Mouse (Mus musculus): ENCODE measurements around the gene Nab2.
A peak's percentile ranks its signal among the peaks of the same experiment; 100 is the strongest.
"Not testable (repeated sequence)": the region's sequence is repeated elsewhere in the genome, so short reads cannot be mapped to it uniquely, and the experiment has no call there.

Nab2 gene

DNA sequence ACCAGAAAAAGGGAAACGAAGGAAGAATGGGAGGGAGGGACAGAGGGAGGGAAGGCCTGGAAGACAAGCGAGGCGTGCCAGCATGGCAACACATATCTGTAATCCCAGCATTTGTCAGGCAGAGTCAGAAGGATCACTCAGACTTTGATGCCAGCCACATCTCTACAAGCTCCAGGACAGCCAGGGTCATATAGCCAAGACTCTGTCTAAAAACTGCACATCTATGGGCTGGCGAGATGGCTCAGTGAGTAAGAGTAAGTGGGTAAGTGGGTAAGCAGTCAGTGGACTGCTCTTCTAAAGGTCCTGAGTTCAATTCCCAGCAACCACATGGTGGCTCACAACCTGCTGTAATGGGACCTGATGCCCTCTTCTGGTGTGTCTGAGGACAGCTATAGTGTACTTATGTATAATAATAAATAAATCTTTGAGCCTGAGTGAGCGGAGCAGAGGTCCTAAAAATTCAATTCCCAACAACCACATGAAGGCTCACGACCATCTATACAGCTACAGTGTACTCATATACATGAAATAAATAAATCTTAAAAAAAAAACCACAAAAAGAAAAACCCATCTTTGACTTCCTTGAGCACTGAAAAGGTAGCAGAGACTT is 5.8 kb upstream of the Nab2 start:
- no peak for DNase-seq (ENCODE audit: low spot score in 2 of 2)

DNA sequence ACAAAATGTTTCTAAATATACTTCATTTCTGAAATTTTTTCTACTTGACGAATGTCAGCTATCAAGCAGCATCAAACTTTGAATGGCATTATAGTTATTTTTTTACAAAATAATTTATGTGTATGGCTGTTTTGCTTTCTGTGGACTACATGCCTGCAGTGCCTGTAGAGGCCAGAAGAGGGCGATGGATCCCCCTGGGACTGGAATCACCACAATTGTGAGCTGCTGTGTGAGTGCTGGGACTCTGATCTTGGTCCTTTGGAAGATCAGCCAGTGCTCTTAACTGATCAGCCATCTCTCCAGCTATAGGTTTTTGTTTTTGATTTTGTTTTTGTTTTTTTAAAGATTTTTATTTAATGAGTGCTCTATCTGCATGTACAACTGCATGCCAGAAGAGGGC is 2.9 kb upstream of the Nab2 start:
- DNase-seq (ENCODE audit: low spot score in 2 of 2) = no peak

GRCm38 (mm10) chr10:127670185-127670584 is 1.8 kb upstream of the Nab2 start:
- no peak for DNase-seq (ENCODE audit: low spot score in 2 of 2)

GRCm38 (mm10) chr10:127669170-127669569 is 802 bp upstream of the Nab2 start:
- DNase-seq (ENCODE audit: low spot score in 2 of 2) = no peak

DNA sequence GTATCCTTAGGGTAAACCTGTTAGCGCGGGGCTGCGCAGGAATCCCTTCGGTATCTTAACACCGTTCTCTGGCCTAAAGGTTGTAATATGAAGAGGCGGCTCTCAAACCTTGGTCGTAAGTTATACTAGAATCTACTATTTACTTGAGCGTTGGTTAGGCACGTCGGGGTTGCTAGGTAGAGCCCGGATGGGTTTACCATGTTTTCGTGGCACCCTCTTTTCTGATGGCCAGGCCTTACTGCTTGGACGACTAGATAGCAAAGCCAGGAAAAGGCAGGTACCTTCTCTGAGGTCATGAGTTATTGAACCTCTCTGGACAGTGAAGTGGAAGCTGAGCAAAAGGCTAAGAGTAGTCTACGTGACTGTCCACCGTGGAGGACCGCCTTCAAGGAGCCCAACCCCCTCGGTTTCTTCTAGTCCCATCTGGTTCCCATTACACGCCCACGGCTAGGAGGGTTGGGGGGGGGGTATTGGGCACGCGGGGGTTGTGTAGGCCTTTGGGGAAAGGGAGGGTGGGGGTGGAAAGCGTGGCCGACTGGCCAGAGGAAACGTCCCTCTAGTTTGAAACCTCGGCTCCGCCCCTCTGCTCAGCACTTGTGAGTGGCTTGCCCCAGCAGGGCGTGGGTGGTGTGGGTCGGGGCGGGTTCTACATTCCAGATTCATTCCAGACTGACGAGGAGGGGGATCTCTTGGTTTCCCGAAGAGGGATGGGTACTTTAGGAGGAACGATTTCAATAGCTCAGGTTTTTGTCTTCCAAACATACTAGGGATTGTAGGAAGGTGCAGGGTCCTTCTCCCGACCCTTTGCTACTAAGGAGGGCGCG is 887 bp downstream of the Nab2 start:
- DNase-seq (ENCODE audit: low spot score in 2 of 2) = no peak

DNA sequence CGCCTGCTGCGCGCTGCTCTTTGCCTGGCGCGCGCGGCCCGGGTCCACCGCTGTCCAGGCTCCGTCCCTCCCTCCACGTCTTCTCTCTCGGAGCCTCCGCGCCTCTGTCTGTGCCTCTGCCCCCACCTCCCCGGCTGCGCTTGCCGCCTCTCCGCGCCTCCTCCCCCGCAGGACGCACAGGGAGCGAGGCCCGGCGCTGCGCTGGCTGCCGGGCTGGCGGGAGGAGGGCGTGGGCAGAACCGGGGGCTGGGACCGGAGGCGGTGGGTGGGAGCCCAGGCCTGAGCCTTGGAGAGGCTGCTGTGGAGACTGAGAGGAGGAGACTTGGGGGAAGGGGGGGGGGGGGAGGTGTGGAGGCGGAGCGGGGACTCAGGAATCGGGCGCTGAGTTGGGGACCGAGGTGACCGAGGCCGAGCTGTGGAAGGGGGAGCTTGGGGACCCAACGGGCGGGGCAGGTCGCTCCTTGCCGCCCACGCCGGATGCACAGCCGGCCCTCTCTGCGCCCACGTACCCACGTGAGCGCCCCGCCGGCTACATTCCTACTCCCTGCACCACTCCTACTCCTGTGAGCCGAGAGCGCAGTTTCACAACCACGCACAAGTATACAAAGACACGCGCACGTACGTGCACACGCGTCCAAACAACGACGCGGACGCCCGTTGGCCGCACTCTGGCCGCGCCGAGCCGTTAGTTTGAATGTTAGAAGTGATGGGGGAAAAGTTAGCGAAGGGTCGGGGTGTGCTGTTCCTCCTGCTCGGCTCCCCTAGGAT is 1.7 kb downstream of the Nab2 start, which contains the start of gene Nemp1:
Gene Nemp1 (plus strand): TSS at position 401 of the 768 bp plus-strand sequence.
- DNase-seq (ENCODE audit: low spot score in 2 of 2) = peak in 1 of 2 experiments; percentile 27

GRCm38 (mm10) chr10:127665366-127666181 is 2.8 kb downstream of the Nab2 start:
- no peak for DNase-seq (ENCODE audit: low spot score in 2 of 2)

GRCm38 (mm10) chr10:127664891-127665290 is 3.5 kb downstream of the Nab2 start:
- DNase-seq (ENCODE audit: low spot score in 2 of 2) = no peak

GRCm38 (mm10) chr10:127664166-127664565 is 4.2 kb downstream of the Nab2 start:
- no peak for DNase-seq (ENCODE audit: low spot score in 2 of 2)

DNA sequence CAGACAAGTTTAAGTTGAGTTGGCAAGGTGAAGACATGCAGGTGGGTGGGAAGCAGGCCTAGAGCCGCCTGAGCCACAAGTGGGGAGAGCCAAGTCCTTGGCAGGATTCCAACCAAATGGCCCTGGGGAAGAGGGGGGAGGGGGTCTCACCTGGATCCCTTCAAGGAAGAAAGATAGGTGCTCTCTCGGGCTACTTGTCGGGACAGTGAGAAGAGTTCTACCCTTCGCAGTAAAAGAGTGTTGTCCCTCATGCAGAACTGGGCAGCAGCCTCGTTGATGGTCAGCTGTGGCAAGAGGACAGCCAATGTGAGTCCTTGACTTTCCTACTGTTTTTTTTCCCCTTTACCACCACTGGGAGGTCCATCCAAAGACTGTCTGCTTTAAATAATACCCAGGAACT is 4.8 kb downstream of the Nab2 start:
- no peak for DNase-seq (ENCODE audit: low spot score in 2 of 2)

DNA sequence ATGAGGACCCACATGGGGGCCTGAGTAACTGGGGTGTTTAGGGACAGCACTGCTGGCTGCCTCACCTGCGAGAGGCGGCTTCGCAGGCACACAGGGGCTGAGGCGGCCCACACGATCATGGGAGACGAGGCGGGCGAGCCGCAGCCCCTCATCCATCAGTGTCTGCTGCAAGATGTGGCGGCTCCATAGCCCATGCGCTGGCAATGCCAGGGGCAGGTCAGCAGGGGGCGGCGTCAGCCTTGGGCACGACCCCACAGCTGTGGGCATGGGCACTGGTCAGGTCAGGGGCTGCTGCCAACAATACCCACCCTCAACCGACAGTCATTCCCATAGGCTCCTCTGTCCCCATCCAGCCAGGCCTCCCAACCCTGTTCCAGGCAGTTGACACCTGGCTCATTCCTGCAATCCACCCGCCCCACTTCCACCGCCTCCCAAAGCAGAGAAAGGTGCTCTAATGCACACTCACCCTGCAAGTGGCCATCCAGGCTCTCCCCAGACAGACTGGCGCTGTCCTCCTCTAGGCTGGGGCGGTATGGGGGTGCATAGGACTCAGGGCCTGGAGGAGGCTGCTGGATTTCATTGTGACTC is 5.6 kb downstream of the Nab2 start:
- no peak for DNase-seq (ENCODE audit: low spot score in 2 of 2)

DNA sequence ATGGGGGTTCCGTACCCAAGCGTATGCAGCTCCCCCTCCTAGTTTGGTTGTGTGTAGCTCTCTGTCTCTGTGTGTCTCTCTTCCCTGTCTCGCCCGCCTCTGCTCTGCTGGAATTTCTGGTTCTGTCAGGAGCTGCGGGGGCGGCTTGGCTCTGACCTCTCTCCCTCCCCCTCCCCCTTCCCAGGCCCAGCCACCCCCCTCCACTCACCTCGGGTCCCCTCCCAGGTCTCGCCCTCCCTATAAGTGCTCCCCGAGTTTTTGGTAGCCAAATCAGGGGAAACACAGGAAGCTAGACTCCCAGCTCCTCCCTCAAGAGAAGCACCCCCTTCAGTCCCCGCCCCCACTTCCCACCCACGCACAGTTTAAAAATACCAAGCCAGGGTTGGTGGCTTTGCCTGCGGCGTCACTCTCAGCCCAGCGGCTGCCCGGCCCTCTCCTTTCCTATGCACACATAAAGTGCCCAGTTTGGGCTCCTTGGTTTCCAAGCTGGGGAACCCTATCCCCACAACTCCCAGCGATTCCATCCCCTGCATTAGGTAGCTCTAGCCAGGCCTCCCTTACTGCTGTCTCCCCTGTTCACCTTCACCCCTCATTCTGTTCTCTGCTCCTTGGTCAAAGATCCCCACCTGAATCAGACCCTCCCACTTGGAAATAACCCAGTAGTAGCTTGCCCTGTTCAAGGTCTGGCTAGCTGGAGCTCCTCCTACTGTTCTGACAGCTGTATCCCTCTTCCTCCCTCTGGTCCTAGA is 6.3 kb downstream of the Nab2 start:
- no peak for DNase-seq (ENCODE audit: low spot score in 2 of 2)

DNA sequence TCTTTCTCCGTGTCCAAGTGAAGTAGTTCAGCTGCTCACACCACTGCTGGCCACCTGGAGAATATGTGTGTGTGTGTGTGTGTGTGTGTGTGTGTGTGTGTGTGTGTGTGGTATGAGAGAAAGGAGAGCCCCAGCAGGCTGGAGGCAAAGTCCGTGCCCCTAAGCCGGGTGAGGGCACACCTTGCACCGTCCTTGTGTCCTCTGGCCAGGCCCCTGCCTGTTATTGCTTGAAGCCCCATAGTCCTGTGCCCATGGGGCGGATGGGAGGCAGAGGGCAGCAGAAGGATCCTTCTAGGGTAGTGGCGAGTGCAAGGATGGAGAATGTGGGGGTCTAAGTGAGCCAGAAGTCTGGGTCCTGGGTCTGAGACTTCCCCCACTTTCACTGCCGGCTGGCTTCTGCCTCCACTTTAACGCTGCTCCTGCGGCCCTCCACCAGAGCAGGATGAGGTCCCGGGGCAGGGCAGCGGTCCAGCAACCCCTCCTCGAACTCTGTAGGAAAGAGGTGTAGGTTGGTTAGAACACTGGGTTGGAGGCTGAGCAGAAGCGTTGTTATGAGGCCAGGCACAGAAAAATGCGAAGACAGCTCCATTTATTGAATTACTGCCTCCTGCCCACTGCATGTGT is 7.0 kb downstream of the Nab2 start:
- no peak for DNase-seq (ENCODE audit: low spot score in 2 of 2)

DNA sequence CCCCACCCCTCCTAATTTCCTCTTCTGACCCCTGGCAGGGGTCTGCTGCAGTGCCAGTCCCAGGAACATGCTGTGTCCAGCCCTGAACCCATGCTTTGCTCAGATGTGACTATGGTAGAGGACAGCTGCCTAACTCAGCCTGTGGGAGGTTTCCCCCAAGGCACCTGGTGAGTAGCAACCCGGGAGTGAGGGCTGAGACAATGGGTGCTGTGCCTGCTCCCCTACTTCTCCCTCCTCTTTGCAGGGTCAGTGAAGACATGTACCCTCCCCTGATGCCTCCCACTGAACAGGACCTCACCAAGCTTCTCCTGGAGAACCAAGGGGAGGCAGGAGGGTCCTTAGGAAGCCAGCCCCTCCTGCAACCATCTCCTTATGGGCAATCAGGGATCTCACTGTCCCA is 8.8 kb downstream of the Nab2 start:
- no peak for DNase-seq (ENCODE audit: low spot score in 2 of 2)

DNA sequence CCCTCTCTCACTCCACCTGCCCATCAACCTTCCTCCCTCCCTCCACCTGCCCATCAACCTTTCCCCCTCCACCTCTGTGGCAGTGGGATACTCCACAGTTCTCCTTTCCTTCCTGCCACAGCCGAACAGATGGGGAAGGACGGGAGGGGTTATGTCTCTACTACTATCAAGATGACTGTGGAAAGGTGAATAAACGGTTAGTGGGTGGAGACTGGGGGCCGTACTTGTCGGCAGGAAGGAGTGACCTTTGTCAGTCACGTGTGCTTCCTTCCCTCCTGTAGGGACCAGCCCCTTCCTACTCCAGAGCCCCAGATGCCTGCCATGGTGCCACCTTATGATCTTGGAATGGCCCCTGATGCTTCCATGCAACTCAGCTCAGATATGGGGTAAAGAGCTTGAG is 10.3 kb downstream of the Nab2 start:
- no peak for DNase-seq (ENCODE audit: low spot score in 2 of 2)

DNA sequence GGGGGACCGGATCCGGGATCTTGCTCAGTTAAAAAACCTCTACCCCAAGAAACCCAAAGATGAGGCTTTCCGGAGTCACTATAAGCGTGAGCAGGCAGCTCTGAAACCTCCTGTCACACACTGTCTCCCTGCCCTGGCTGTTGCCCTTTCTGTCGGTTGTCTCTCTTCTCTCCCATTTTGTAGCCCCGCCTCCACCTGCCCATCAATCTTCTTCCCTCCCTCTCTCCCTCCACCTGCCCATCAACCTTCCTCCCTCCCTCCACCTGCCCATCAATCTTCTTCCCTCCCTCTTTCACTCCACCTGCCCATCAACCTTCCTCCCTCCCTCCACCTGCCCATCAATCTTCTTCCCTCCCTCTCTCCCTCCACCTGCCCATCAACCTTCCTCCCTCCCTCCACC is 10.8 kb downstream of the Nab2 start:
- DNase-seq (ENCODE audit: low spot score in 2 of 2) = not testable (repeated sequence)

- DNase-seq (ENCODE audit: low spot score in 2 of 2) = no peak
These were observed 13.3 kb downstream of the Nab2 start for GRCm38 (mm10) chr10:127654970-127655579.

DNA sequence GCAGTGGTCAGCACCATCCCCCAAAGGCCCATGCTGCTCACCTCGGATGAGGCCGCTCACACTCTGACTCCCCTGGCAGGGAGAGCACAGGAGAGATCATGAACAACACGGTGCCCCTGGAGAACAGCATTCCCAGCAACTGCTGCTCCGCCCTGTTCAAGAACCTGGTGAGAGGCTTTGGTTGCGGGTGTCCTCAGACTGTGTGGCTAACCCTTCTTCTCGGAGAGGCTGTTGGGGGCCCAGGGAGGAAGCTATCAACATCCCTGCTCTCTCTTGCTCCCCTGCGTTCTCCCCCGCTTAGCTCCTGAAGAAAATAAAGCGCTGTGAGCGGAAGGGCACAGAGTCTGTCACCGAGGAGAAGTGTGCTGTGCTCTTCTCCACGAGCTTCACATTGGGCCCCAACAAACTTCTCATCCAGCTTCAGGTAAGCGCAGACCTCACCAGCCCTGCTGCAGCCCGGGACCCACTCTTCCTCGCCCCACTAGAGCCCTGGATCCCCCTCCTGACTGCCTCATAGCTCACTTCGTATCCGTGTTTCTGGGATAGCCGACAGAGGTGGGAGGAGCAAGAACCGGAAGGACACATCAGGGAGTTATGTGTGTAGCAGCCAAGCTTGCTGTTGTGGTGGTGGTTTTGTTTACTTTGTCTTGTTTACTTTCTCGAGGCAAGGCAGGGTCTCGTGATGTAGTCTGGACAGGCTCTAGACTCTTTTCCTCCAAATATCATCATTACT is 15.3 kb downstream of the Nab2 start:
- DNase-seq (ENCODE audit: low spot score in 2 of 2) = no peak

- DNase-seq (ENCODE audit: low spot score in 2 of 2) = no peak
These were observed 22.6 kb downstream of the Nab2 start for GRCm38 (mm10) chr10:127645791-127646190.
